Mouse (Mus musculus) bone marrow, adult 2 months (tissue): ENCODE results near the gene Heatr1. TPM values are rescaled to one million over a fixed set of nuclear protein-coding genes. Genes with fewer than 3 reads are reported as not detected.

Experiments used
- H3K27ac ChIP-seq: fragments of 200-500 bp; 2 replicates; pipeline ENCODE4 v1.5.1; 2012; ENCODE audit warnings: low read depth, mild to moderate bottlenecking, control low read depth, inconsistent platforms, low read length; ENCODE audit not compliant: control insufficient read depth, poor library complexity, insufficient read depth
- H3K4me1 ChIP-seq: fragments of 200-500 bp; 2 replicates; pipeline ENCODE4 v1.6.1; 2011; ENCODE audit warnings: low read length; ENCODE audit not compliant: control insufficient read depth, insufficient read depth
- H3K4me3 ChIP-seq: fragments of 200-500 bp; replicated peaks from 2 replicates; pipeline ENCODE3; 2011; ENCODE audit warnings: mild to moderate bottlenecking, low read depth, low read length, control low read depth; ENCODE audit not compliant: control insufficient read depth
- CTCF ChIP-seq: fragments of 200-500 bp; IDR thresholded peaks from 2 replicates; pipeline ENCODE4 v1.5.1; 2011; ENCODE audit warnings: low read length, control low read depth; ENCODE audit not compliant: control insufficient read depth, insufficient read depth
- POLR2A ChIP-seq: fragments of 200-500 bp; IDR thresholded peaks from 2 replicates; pipeline ENCODE4 v1.6.1; 2011; ENCODE audit warnings: low read depth, mild to moderate bottlenecking, control low read depth, low read length, borderline replicate concordance; ENCODE audit not compliant: control insufficient read depth
- WGBS: fragments of 180-500 bp; shearing (Covaris S2); methylation state at CpG from one replicate; pipeline ENCODE4 v1.1.7; 2018; 5-methylcytosine and 5-hydroxymethylcytosine counted together
- polyA plus RNA-seq: library from polyadenylated mRNA; stranded (reverse); fragments of >200 nt; gene quantifications from 2 replicates; pipeline ENCODE4 v1.2.4, GENCODE M21; 2011; ENCODE audit warnings: low replicate concordance; ENCODE audit not compliant: missing spikeins, insufficient read depth, insufficient read length

Gene Heatr1
- polyA plus RNA-seq, 1 experiment, result 10.0 TPM

GRCm38 (mm10) chr13:12433843-12434242 lies 39.0 kb downstream of the Heatr1 start:
- no peak for TF ChIP-seq CTCF
- Histone ChIP-seq H3K27ac (no peak overlapping the region), H3K4me1 (no peaks in the 10 kb centered on the region), H3K4me3 (no peak overlapping the region)
- 74% methylated on average over 5 of the region's 5 CpGs for WGBS

- TF ChIP-seq CTCF (no peak), POLR2A (no peak)
- WGBS, result 91% methylated on average over 3 of the region's 3 CpGs
- no peaks in the 10 kb centered on the region for H3K4me1 ChIP-seq
- no peak overlapping the region for H3K4me3 ChIP-seq
- no peak overlapping the region for H3K27ac ChIP-seq
Measured at GRCm38 (mm10) chr13:12439586-12439985, 44.8 kb downstream of the Heatr1 start.

GRCm38 (mm10) chr13:12440813-12441212 lies 46.0 kb downstream of the Heatr1 start:
- H3K4me3 ChIP-seq, result no peak overlapping the region
- WGBS, result 85% methylated on average over 6 of the region's 6 CpGs
- H3K4me1 ChIP-seq, result no peaks in the 10 kb centered on the region
- TF ChIP-seq POLR2A, result no peak
- TF ChIP-seq CTCF, result no peak
- H3K27ac ChIP-seq, result no peak overlapping the region

- Histone ChIP-seq H3K4me3 (no peak overlapping the region), H3K4me1 (no peaks in the 10 kb centered on the region), H3K27ac (no peak overlapping the region)
- WGBS, result 81% methylated on average over 2 of the region's 2 CpGs
- TF ChIP-seq POLR2A, result no peak
- TF ChIP-seq CTCF, result no peak
Measured at GRCm38 (mm10) chr13:12442008-12442587, 47.3 kb downstream of the Heatr1 start.

DNA sequence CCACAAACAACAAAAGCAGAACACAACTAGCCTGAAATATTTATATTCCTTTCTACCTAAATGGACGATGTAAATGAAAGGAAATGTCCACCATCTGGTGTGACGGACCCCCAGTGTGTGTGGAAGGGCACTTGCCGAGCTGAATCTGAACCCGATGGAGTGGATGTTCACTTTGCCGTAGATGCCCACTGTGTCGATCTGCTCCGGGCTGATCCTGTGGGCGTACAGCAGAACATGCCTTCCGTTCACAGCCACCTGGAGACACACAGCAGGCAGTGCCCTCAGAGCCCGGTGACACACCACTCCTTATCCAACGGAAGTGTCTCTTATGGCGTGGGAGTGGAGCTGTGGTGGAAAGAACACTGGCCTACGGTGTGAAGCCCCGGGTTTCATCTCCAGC lies 58.3 kb downstream of the Heatr1 start:
- WGBS, result 91% methylated on average over 14 of the region's 14 CpGs
- TF ChIP-seq POLR2A (no peak), CTCF (no peak)
- H3K4me1 ChIP-seq, result no peaks in the 10 kb centered on the region
- H3K4me3 ChIP-seq, result no peak overlapping the region
- H3K27ac ChIP-seq, result no peak overlapping the region

DNA sequence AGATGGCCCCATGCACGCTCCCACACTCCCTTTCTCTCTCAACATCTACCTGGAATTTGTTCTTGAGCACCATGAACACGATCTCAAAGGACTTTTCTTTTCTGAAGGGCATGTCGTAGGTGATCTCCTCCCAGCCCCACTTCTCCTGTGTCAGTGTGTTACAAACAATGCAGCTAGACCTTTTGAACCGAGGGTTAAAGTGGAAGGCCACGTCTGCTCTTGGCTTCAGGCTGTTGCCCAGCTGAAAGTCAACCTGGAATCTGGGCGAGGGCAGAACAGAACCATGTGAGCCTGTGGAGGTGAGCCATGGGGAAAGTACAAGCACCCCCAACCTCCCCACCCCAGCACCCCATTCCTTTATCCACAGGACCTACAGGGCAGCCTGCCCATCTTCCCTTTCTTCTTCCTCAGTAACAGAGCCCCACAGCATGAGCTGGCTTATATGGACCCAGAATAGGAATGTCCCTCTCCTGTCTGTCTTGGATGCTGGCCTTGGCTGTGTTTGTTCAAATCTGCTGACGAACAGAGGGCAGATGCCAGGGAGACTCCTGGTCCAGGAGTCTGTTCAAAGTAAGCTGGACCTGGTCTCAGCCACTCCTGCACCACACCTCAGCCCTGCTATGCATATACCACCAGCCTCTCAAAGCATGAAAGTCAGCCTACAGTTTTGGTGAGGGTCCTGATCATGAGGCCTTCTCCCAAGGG lies 60.0 kb downstream of the Heatr1 start:
- H3K4me3 ChIP-seq, result no peak overlapping the region
- WGBS, result 87% methylated on average over 7 of the region's 7 CpGs
- TF ChIP-seq POLR2A (no peak), CTCF (no peak)
- H3K27ac ChIP-seq, result no peak overlapping the region
- H3K4me1 ChIP-seq, result no peaks in the 10 kb centered on the region; the same call in 1 of the 2 replicates

- WGBS, result 89% methylated on average over 7 of the region's 7 CpGs
- no peaks in the 10 kb centered on the region; the same call in 1 of the 2 replicates for H3K4me1 ChIP-seq
- no peak for TF ChIP-seq CTCF
- TF ChIP-seq POLR2A, result no peak
- no peak overlapping the region for H3K4me3 ChIP-seq
- no peak overlapping the region for H3K27ac ChIP-seq
Measured at GRCm38 (mm10) chr13:12456711-12457110, 61.9 kb downstream of the Heatr1 start.

GRCm38 (mm10) chr13:12460443-12460842 lies 65.6 kb downstream of the Heatr1 start:
- Histone ChIP-seq H3K27ac (no peak overlapping the region), H3K4me3 (peak overlapping the region; percentile 98), H3K4me1 (no peaks in the 10 kb centered on the region; the same call in 1 of the 2 replicates)
- WGBS, result under 1% methylated on average over 8 of the region's 8 CpGs
- TF ChIP-seq POLR2A (no peak), CTCF (no peak)
